9 mouse cellular contexts compared by ENCODE assay signal in genomic region chr3:96340611-96341312, GRCm38 (mm10). TPM values are rescaled to one million over a fixed set of nuclear protein-coding genes. Genes with fewer than 3 reads are reported as not detected.
A peak's percentile ranks its signal among the peaks of the same experiment; 100 is the strongest.
DNase-seq lines count a peak whose midpoint lies in the region; ATAC-seq and TF ChIP-seq lines count a peak whose summit lies in the region.
"Had no signal": no experiment of that assay in that cellular context is flagged by ENCODE, and none has a peak within 500 bp of the region (broad histone marks: within the 10 kb centered on the region; RNA-seq: fewer than 3 reads in every experiment).

No protein-coding gene starts in this region.

- no peak for TF ChIP-seq CTCF in thymus, adult 2 months (IDR thresholded peaks at IDR 0.05; ENCODE audit: borderline replicate concordance, control insufficient read depth, extremely low read depth, insufficient read depth, low read length, poor library complexity)

- no peak overlapping the region for H3K4me3 ChIP-seq in forebrain, embryonic 12.5 days (replicated peaks)
- no peak overlapping the region for H3K4me3 ChIP-seq in forebrain, embryonic 15.5 days
- H3K4me3 ChIP-seq in thymus, adult 2 months (ENCODE audit: control insufficient read depth, insufficient read depth, low read length) = no peak overlapping the region
- H3K4me3 ChIP-seq in limb, embryonic 12.5 days (replicated peaks) = no peak overlapping the region; the same call in 1 of the 2 replicates

- no peaks in the 10 kb centered on the region for H3K4me1 ChIP-seq in forebrain, embryonic 12.5 days
- no peaks in the 10 kb centered on the region for H3K4me1 ChIP-seq in forebrain, embryonic 15.5 days
- H3K4me1 ChIP-seq in thymus, adult 2 months (replicated peaks; ENCODE audit: control insufficient read depth, insufficient read depth, low read length) = peaks cover 8% of the 10 kb centered on the region
- no peaks in the 10 kb centered on the region for H3K4me1 ChIP-seq in limb, embryonic 12.5 days (replicated peaks)

- no peak for ATAC-seq in forebrain, embryonic 12.5 days (ENCODE audit: low FRiP score)
- no peak for ATAC-seq in forebrain, embryonic 15.5 days (replicated peaks)
- ATAC-seq in limb, embryonic 12.5 days (ENCODE audit: insufficient number of reproducible peaks, insufficient read depth, low FRiP score, low TSS enrichment, low read depth) = no peak

- no peaks in the 10 kb centered on the region for H3K9me3 ChIP-seq in forebrain, embryonic 12.5 days
- no peaks in the 10 kb centered on the region for H3K9me3 ChIP-seq in forebrain, embryonic 15.5 days
- H3K9me3 ChIP-seq in limb, embryonic 12.5 days = no peaks in the 10 kb centered on the region

- TF ChIP-seq POLR2A in thymus, adult 2 months (IDR thresholded peaks at IDR 0.05; ENCODE audit: control insufficient read depth, extremely low read depth, insufficient read depth, low read length, poor library complexity) = no peak

- 3% methylated on average over 24 of the region's 24 CpGs for WGBS in forebrain, embryonic 12.5 days
- WGBS in forebrain, embryonic 15.5 days = 2% methylated on average over 24 of the region's 24 CpGs
- 6% methylated on average over 24 of the region's 24 CpGs for WGBS in thymus, adult 2 months
- 5% methylated on average over 24 of the region's 24 CpGs for WGBS in limb, embryonic 12.5 days

- H3K4me2 ChIP-seq in forebrain, embryonic 12.5 days = peak overlapping the region; percentile 10; the same call in 1 of the 2 replicates
- H3K4me2 ChIP-seq in forebrain, embryonic 15.5 days (replicated peaks) = no peak overlapping the region
- peak overlapping the region; percentile 24; the same call in 1 of the 2 replicates for H3K4me2 ChIP-seq in limb, embryonic 12.5 days

- H3K27ac ChIP-seq in forebrain, embryonic 12.5 days = no peak overlapping the region
- no peak overlapping the region for H3K27ac ChIP-seq in forebrain, embryonic 15.5 days (replicated peaks)
- H3K27ac ChIP-seq in thymus, adult 2 months (ENCODE audit: control insufficient read depth, insufficient read depth, low read length) = no peak overlapping the region
- no peak overlapping the region for H3K27ac ChIP-seq in limb, embryonic 12.5 days

- no peaks in the 10 kb centered on the region for H3K36me3 ChIP-seq in forebrain, embryonic 12.5 days (replicated peaks)
- no peaks in the 10 kb centered on the region for H3K36me3 ChIP-seq in forebrain, embryonic 15.5 days
- no peaks in the 10 kb centered on the region for H3K36me3 ChIP-seq in thymus, adult 2 months (ENCODE audit: control insufficient read depth, insufficient read depth, low read length)
- no peaks in the 10 kb centered on the region for H3K36me3 ChIP-seq in limb, embryonic 12.5 days

- DNase-seq in thymus, postnatal 0 days (ENCODE audit: low spot score) = peak; percentile 69
- no peak for DNase-seq in thymus, adult 2 months
- DNase-seq in yolk sac, embryonic 10.5 days (ENCODE audit: low spot score) = peak; percentile 78
- DNase-seq in right cerebral cortex, postnatal 25 days = no peak
- no peak for DNase-seq in right cerebral cortex, postnatal 4 days
- DNase-seq: layer of hippocampus, adult 9-11 months had no signal

- peaks cover 78% of the 10 kb centered on the region for H3K27me3 ChIP-seq in forebrain, embryonic 12.5 days
- H3K27me3 ChIP-seq in forebrain, embryonic 15.5 days = peaks cover 79% of the 10 kb centered on the region
- peaks cover 5% of the 10 kb centered on the region for H3K27me3 ChIP-seq in thymus, adult 2 months (ENCODE audit: control insufficient read depth, insufficient read depth, low read length)
- H3K27me3 ChIP-seq in limb, embryonic 12.5 days = peaks cover 77% of the 10 kb centered on the region

- H3K9ac ChIP-seq in forebrain, embryonic 12.5 days = no peak overlapping the region
- no peak overlapping the region for H3K9ac ChIP-seq in forebrain, embryonic 15.5 days (replicated peaks)
- no peak overlapping the region for H3K9ac ChIP-seq in limb, embryonic 12.5 days (replicated peaks)

RNA-seq across cellular contexts. Expression of gene Fcgr1, which starts 47.0 kb away (rescaled TPM):
- 0.54 and 0.56 TPM in 2 replicates for polyA plus RNA-seq in forebrain, embryonic 12.5 days (2016; fragmentation: Nextera tagmentation; extraction: Ambion mirVana)
- 0.97 and 1.4 TPM in 2 replicates for polyA plus RNA-seq in forebrain, embryonic 15.5 days (2015; fragmentation: Nextera tagmentation; extraction: Ambion mirVana)
- polyA plus RNA-seq in thymus, postnatal 0 days (2015; fragmentation: Nextera tagmentation; extraction: Ambion mirVana) = 3.4 and 5.0 TPM in 2 replicates
- polyA plus RNA-seq in thymus, adult 2 months (2012; rRNA removed) = 3.8 and 6.8 TPM in 2 replicates
- polyA plus RNA-seq in limb, embryonic 12.5 days (2016; fragmentation: Nextera tagmentation; extraction: Ambion mirVana) = 0.94 and 1.1 TPM in 2 replicates

Comparison
In these comparisons a context has a peak if more than half of its experiments do, and no peak if none do; other contexts are left out.
1. DNase-seq: peak in thymus, postnatal 0 days (single experiment) and yolk sac, embryonic 10.5 days (single experiment); none in thymus, adult 2 months (single experiment), right cerebral cortex, postnatal 25 days (single experiment) and right cerebral cortex, postnatal 4 days (single experiment).